Mouse (Mus musculus): ENCODE data around the gene Gm20604. TPM values are rescaled to one million over a fixed set of nuclear protein-coding genes. Genes with fewer than 3 reads are reported as not detected.
A peak's percentile ranks its signal among the peaks of the same experiment; 100 is the strongest.

Gene Gm20604
- total and polyA plus RNA-seq, 3 experiments: 4.4 to 17.6 (median 13.9) TPM

DNA sequence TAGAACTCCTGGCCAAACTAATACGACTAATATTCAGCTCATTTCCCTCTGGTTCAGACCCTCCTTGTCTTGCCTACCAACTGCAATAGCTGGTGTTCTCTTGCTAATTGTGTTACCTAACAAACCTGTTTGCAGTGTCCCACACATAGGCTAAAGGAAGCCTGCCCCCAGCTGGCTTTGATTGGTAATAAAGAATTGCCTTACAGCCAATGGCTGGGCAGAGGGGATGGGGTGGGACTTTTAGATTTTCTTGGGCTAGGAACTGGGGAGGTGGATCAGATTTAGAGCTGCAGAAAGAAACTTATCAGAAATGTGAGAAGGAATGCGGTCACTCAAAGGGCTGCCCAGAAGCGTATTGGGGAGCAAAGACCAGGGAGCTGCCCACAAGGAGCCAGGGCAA lies 21.0 kb upstream of the Gm20604 start:
- H3K36me3 ChIP-seq (replicated peaks): peaks cover 91% of the 10 kb centered on the region
- TF ChIP-seq CTCF (IDR thresholded peaks at IDR 0.05; ENCODE audit: low read depth, low read length) (no peak), GATA1 (IDR thresholded peaks at IDR 0.05; ENCODE audit: borderline replicate concordance, low read length) (no peak), POLR2AphosphoS5 (IDR thresholded peaks at IDR 0.05; ENCODE audit: insufficient replicate concordance, low read depth, low read length) (no peak), GATA2 (IDR thresholded peaks at IDR 0.05; ENCODE audit: borderline replicate concordance, low read depth, low read length) (no peak), TAL1 (conservative IDR thresholded peaks at IDR 0.05; ENCODE audit: low read depth, low read length) (no peak)
- H3K4me3 ChIP-seq (ENCODE audit: low read depth, low read length): no peak overlapping the region
- no peak for DNase-seq (ENCODE audit: low spot score)
- no peaks in the 10 kb centered on the region for H3K9me3 ChIP-seq (replicated peaks)
- ATAC-seq (ENCODE audit: extremely low read depth, insufficient number of reproducible peaks, low FRiP score, poor library complexity, severe bottlenecking): 0 out of 2 replicates have a peak, but pooled peaks have one; percentile 15
- peaks cover 2% of the 10 kb centered on the region; the same call in 1 of the 2 replicates for H3K4me1 ChIP-seq (ENCODE audit: insufficient read depth, low read depth, low read length)
- H3K27me3 ChIP-seq (ENCODE audit: insufficient read depth, low read length): no peaks in the 10 kb centered on the region

DNA sequence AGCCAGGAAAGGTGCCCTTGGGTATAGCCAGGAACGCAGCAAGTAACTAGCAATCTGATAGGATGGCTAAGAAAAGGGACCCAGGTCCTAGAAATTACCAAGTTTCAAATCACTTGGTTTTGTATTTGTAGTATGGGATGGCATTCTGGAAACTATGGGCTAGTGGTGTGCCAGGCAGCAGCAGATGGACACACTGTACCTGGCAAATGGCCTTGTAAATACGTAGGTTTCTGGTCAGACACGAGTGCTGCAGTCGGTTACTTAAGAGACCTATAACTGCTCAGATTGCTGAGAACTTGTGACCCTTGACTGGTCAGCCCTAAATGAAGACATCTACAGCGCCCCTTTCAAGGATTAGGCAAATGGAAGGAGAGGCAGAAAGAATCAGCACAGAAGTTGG lies 19.7 kb upstream of the Gm20604 start:
- Histone ChIP-seq H3K27me3 (ENCODE audit: insufficient read depth, low read length) (no peaks in the 10 kb centered on the region), H3K9me3 (replicated peaks) (no peaks in the 10 kb centered on the region), H3K36me3 (replicated peaks) (peaks cover 91% of the 10 kb centered on the region), H3K4me3 (ENCODE audit: low read depth, low read length) (no peak overlapping the region), H3K4me1 (ENCODE audit: insufficient read depth, low read depth, low read length) (peaks cover 4% of the 10 kb centered on the region; the same call in 1 of the 2 replicates)
- TF ChIP-seq GATA2 (IDR thresholded peaks at IDR 0.05; ENCODE audit: borderline replicate concordance, low read depth, low read length) (no peak), POLR2AphosphoS5 (IDR thresholded peaks at IDR 0.05; ENCODE audit: insufficient replicate concordance, low read depth, low read length) (no peak), GATA1 (IDR thresholded peaks at IDR 0.05; ENCODE audit: borderline replicate concordance, low read length) (no peak), CTCF (IDR thresholded peaks at IDR 0.05; ENCODE audit: low read depth, low read length) (no peak), TAL1 (conservative IDR thresholded peaks at IDR 0.05; ENCODE audit: low read depth, low read length) (no peak)
- ATAC-seq (ENCODE audit: extremely low read depth, insufficient number of reproducible peaks, low FRiP score, poor library complexity, severe bottlenecking): no peak
- DNase-seq (ENCODE audit: low spot score): no peak

DNA sequence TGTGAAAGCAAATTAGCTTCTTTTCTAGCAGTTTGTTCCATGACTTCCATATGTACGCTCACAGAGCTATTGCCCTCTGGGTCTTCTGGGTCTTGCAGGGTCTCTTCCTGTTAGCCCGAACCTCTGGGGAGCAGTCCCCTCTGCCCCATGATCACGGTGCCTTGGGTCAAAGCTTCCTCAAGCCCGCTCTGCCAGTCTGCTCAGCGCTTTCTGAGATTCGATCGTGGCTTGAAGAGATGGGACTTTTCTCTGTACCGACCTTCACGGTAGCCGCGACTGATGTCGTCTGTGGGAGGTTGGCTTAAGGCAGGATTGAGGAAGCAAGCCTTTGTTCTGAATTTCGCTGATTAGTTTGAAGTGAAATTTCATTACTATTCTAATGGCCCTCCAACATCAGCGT lies 17.6 kb upstream of the Gm20604 start:
- H3K36me3 ChIP-seq (replicated peaks): peaks cover 94% of the 10 kb centered on the region
- 0 out of 2 replicates have a peak, but pooled peaks cover 2% of the 10 kb centered on the region for H3K9me3 ChIP-seq (replicated peaks)
- H3K27me3 ChIP-seq (ENCODE audit: insufficient read depth, low read length): no peaks in the 10 kb centered on the region
- ATAC-seq (ENCODE audit: extremely low read depth, insufficient number of reproducible peaks, low FRiP score, poor library complexity, severe bottlenecking) (no peak), DNase-seq (ENCODE audit: low spot score) (no peak)
- TF ChIP-seq TAL1 (conservative IDR thresholded peaks at IDR 0.05; ENCODE audit: low read depth, low read length) (no peak), GATA2 (IDR thresholded peaks at IDR 0.05; ENCODE audit: borderline replicate concordance, low read depth, low read length) (no peak), POLR2AphosphoS5 (IDR thresholded peaks at IDR 0.05; ENCODE audit: insufficient replicate concordance, low read depth, low read length) (no peak), GATA1 (IDR thresholded peaks at IDR 0.05; ENCODE audit: borderline replicate concordance, low read length) (no peak), CTCF (IDR thresholded peaks at IDR 0.05; ENCODE audit: low read depth, low read length) (no peak)
- H3K4me1 ChIP-seq (ENCODE audit: insufficient read depth, low read depth, low read length): peaks cover 10% of the 10 kb centered on the region; the same call in 1 of the 2 replicates
- no peak overlapping the region for H3K4me3 ChIP-seq (ENCODE audit: low read depth, low read length)

DNA sequence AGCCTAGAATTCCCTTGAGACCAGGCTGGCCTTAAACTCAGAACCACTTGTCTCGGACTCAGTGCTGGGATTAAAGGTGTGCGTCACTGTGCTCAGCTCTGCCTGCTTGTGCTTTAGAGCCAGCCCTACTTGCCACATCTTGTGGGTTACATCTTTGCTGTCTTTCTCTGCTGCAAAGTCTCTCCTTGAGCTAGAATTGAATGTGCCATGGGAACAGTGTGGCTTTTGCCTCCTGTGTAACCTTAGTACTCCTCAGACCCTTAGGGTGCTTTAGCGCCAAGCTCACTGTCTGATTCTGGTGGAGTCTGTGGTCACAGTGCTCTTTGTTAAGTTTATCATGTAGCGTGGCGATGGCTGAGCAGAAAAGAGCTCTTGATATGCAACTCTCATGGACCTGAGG lies 14.2 kb upstream of the Gm20604 start:
- no peak for ATAC-seq (ENCODE audit: extremely low read depth, insufficient number of reproducible peaks, low FRiP score, poor library complexity, severe bottlenecking)
- TF ChIP-seq GATA1 (IDR thresholded peaks at IDR 0.05; ENCODE audit: borderline replicate concordance, low read length) (no peak), TAL1 (conservative IDR thresholded peaks at IDR 0.05; ENCODE audit: low read depth, low read length) (no peak), POLR2AphosphoS5 (IDR thresholded peaks at IDR 0.05; ENCODE audit: insufficient replicate concordance, low read depth, low read length) (no peak)
- Histone ChIP-seq H3K4me3 (ENCODE audit: low read depth, low read length) (no peak overlapping the region), H3K9me3 (replicated peaks) (0 out of 2 replicates have a peak, but pooled peaks cover 2% of the 10 kb centered on the region), H3K4me1 (ENCODE audit: insufficient read depth, low read depth, low read length) (peaks cover 10% of the 10 kb centered on the region; the same call in 1 of the 2 replicates), H3K27me3 (ENCODE audit: insufficient read depth, low read length) (no peaks in the 10 kb centered on the region), H3K36me3 (replicated peaks) (peaks cover 97% of the 10 kb centered on the region)
- no peak for DNase-seq (ENCODE audit: low spot score)

DNA sequence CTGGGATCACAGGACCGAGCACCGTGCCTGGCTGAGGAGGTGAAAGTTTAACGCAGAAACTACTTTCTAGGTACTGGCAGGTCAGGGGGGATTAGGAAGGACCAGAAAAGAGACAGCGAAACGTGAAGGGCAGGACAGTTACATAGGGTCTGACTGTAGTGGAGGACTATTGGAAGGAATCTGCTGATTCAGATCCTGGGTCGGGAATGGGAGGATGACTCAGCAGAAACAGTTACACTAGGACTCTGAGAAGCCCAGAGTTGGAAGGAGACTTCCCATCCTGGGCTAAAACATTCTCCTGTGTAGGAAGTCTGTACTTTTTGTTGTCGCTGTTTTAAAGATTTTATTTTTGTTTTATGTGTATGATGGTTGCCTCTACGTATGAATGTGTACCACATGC lies 13.1 kb upstream of the Gm20604 start:
- no peaks in the 10 kb centered on the region for H3K27me3 ChIP-seq (ENCODE audit: insufficient read depth, low read length)
- peaks cover 96% of the 10 kb centered on the region for H3K36me3 ChIP-seq (replicated peaks)
- no peak for ATAC-seq (ENCODE audit: extremely low read depth, insufficient number of reproducible peaks, low FRiP score, poor library complexity, severe bottlenecking)
- H3K4me3 ChIP-seq (ENCODE audit: low read depth, low read length): no peak overlapping the region
- 0 out of 2 replicates have a peak, but pooled peaks cover 2% of the 10 kb centered on the region for H3K9me3 ChIP-seq (replicated peaks)
- no peak for DNase-seq (ENCODE audit: low spot score)
- no peak for TF ChIP-seq GATA1 (IDR thresholded peaks at IDR 0.05; ENCODE audit: borderline replicate concordance, low read length)
- no peak for TF ChIP-seq POLR2AphosphoS5 (IDR thresholded peaks at IDR 0.05; ENCODE audit: insufficient replicate concordance, low read depth, low read length)
- no peak for TF ChIP-seq CTCF (IDR thresholded peaks at IDR 0.05; ENCODE audit: low read depth, low read length)
- TF ChIP-seq TAL1 (conservative IDR thresholded peaks at IDR 0.05; ENCODE audit: low read depth, low read length): no peak
- no peak for TF ChIP-seq GATA2 (IDR thresholded peaks at IDR 0.05; ENCODE audit: borderline replicate concordance, low read depth, low read length)
- H3K4me1 ChIP-seq (ENCODE audit: insufficient read depth, low read depth, low read length): peaks cover 10% of the 10 kb centered on the region; the same call in 1 of the 2 replicates

DNA sequence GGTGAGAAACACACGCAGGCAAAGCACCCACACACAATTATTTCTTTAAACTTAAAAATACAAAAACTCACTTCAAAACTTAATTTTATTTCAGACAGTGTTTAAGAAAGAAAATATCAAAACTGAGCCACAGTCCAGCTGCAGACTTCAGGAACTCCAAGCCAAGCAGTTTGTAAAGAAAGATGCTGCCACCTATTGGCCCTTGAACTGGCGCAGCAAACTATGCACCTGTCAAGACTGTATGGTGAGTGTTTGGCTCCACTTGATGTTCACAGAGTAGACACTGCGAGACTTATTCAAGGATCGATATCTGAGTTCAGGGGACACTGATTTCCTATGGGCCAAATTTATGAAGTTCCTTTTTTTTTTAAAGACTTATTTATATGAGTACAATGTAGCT lies 10.5 kb upstream of the Gm20604 start:
- TF ChIP-seq TAL1 (conservative IDR thresholded peaks at IDR 0.05; ENCODE audit: low read depth, low read length) (no peak), POLR2AphosphoS5 (IDR thresholded peaks at IDR 0.05; ENCODE audit: insufficient replicate concordance, low read depth, low read length) (no peak), CTCF (IDR thresholded peaks at IDR 0.05; ENCODE audit: low read depth, low read length) (no peak), GATA1 (IDR thresholded peaks at IDR 0.05; ENCODE audit: borderline replicate concordance, low read length) (no peak), GATA2 (IDR thresholded peaks at IDR 0.05; ENCODE audit: borderline replicate concordance, low read depth, low read length) (no peak)
- H3K4me1 ChIP-seq (ENCODE audit: insufficient read depth, low read depth, low read length): peaks cover 10% of the 10 kb centered on the region; the same call in 1 of the 2 replicates
- no peak overlapping the region for H3K4me3 ChIP-seq (ENCODE audit: low read depth, low read length)
- H3K36me3 ChIP-seq (replicated peaks): peaks cover 94% of the 10 kb centered on the region
- H3K27me3 ChIP-seq (ENCODE audit: insufficient read depth, low read length): no peaks in the 10 kb centered on the region
- DNase-seq (ENCODE audit: low spot score): no peak
- ATAC-seq (ENCODE audit: extremely low read depth, insufficient number of reproducible peaks, low FRiP score, poor library complexity, severe bottlenecking): no peak
- H3K9me3 ChIP-seq (replicated peaks): 0 out of 2 replicates have a peak, but pooled peaks cover 2% of the 10 kb centered on the region

All from G1E (cell line).